Mouse (Mus musculus) embryonic fibroblast, embryonic 13.5 days (primary cell): ENCODE data around the gene Cul3.

Experiments used
- CTCF ChIP-seq: IDR thresholded peaks from 2 replicates; pipeline ENCODE4 v1.5.1; 2011; ENCODE audit warnings: mild to moderate bottlenecking, control low read depth, low read length, moderate library complexity, borderline replicate concordance; ENCODE audit not compliant: insufficient read depth
- POLR2A ChIP-seq: IDR thresholded peaks from 2 replicates; pipeline ENCODE4 v1.6.1; 2011; ENCODE audit warnings: low read depth, mild to moderate bottlenecking, control low read depth, low read length, moderate library complexity

DNA sequence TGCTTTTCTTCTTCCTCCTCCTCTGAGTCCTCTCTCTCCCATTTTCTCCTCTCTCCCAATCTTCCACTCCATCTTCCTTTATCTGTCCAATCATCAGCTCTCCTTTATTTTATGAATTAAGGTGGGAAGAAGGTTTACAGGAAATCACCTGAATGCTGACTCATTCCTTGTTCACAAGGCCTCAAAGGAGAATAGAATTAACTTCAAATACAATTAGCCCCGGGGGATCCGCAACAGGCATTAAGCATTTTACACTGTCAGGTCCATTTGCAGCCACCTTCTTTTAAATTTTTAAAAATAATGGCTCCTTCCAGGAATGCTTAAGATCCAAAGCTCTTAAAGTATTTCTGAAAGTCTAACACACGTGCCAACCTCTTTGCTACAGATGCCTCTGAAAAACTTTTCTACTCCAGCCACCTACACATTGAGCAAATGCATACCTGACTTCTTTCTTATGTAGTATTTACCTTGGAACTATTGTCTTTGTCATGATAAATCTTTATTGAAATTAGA is 24.7 kb downstream of the Cul3 start:
- no peak for TF ChIP-seq CTCF
- no peak for TF ChIP-seq POLR2A
